Mouse (Mus musculus) liver, embryonic 12.5 days (tissue): Measurements from ENCODE around the gene Efnb2. TPM values are rescaled to one million over a fixed set of nuclear protein-coding genes. Genes with fewer than 3 reads are reported as not detected.

Experiments
- ATAC-seq: fragments of 200-750 bp; cut with Nextera tagmentation; 2 replicates; pipeline ENCODE4 v1.8.0; 2017; ENCODE audit warnings: moderate number of reproducible peaks, mild to moderate bottlenecking, moderate library complexity
- H3K27ac ChIP-seq: fragments of 300-500 bp; sonication (generic); 2 replicates; pipeline ENCODE4 v1.5.1; 2016; ENCODE audit warnings: mild to moderate bottlenecking
- H3K27me3 ChIP-seq: fragments of 300-500 bp; sonication (generic); replicated peaks from 2 replicates; pipeline ENCODE4 v1.6.1; 2016; ENCODE audit warnings: mild to moderate bottlenecking, moderate library complexity
- H3K36me3 ChIP-seq: fragments of 300-500 bp; sonication (generic); 2 replicates; pipeline ENCODE4 v1.6.1; 2016; ENCODE audit warnings: mild to moderate bottlenecking, moderate library complexity
- H3K4me1 ChIP-seq: fragments of 300-500 bp; sonication (generic); 2 replicates; pipeline ENCODE4 v1.6.1; 2016
- H3K4me2 ChIP-seq: fragments of 300-500 bp; sonication (generic); 2 replicates; pipeline ENCODE4 v1.6.1; 2016; ENCODE audit warnings: mild to moderate bottlenecking, moderate library complexity
- H3K4me3 ChIP-seq: fragments of 300-500 bp; sonication (generic); 2 replicates; pipeline ENCODE4 v1.5.1; 2016; ENCODE audit warnings: mild to moderate bottlenecking, moderate library complexity
- H3K9ac ChIP-seq: fragments of 300-500 bp; sonication (generic); 2 replicates; pipeline ENCODE4 v1.6.1; 2016; ENCODE audit warnings: mild to moderate bottlenecking, moderate library complexity
- H3K9me3 ChIP-seq: fragments of 300-500 bp; sonication (generic); replicated peaks from 2 replicates; pipeline ENCODE4 v1.6.1; 2016; ENCODE audit warnings: mild to moderate bottlenecking, moderate library complexity
- WGBS: fragments of 180-500 bp; shearing (Covaris S2); methylation state at CpG from one replicate; pipeline ENCODE4 v1.1.7; 2016; ENCODE audit not compliant: insufficient replicate concordance; 5-methylcytosine and 5-hydroxymethylcytosine counted together
- polyA plus RNA-seq: library from polyadenylated mRNA; unstranded; fragments of >200 nt; fragmentation: Nextera tagmentation; extraction: Ambion mirVana; gene quantifications from 2 replicates; pipeline ENCODE4 v1.2.1, GENCODE M21; 2016

Efnb2 gene
- polyA plus RNA-seq, 1 experiment from 2014 or later, result 2.8 TPM

GRCm38 (mm10) chr8:8674864-8675263 is 13.8 kb upstream of the Efnb2 start:
- Histone ChIP-seq H3K4me2 (no peak overlapping the region), H3K4me1 (0 out of 2 replicates have a peak, but pooled peaks cover 4% of the 10 kb centered on the region), H3K9me3 (no peaks in the 10 kb centered on the region), H3K36me3 (peaks cover 96% of the 10 kb centered on the region), H3K27me3 (no peaks in the 10 kb centered on the region), H3K9ac (no peak overlapping the region), H3K4me3 (no peak overlapping the region), H3K27ac (no peak overlapping the region)
- no peak for ATAC-seq
- WGBS, result 76% methylated on average over 5 of the region's 5 CpGs

- ATAC-seq, result peak; percentile 38
- Histone ChIP-seq H3K4me3 (peak overlapping the region; percentile 64), H3K27ac (0 out of 2 replicates have a peak overlapping the region, but pooled peaks have one; percentile 12), H3K4me2 (peak overlapping the region; percentile 96), H3K36me3 (peaks cover 28% of the 10 kb centered on the region), H3K27me3 (peaks cover 47% of the 10 kb centered on the region), H3K9me3 (no peaks in the 10 kb centered on the region), H3K9ac (peak overlapping the region; percentile 59), H3K4me1 (peaks cover 35% of the 10 kb centered on the region)
- under 1% methylated on average over 23 of the region's 23 CpGs for WGBS
Measured at GRCm38 (mm10) chr8:8661759-8662138, 707 bp upstream of the Efnb2 start.

DNA sequence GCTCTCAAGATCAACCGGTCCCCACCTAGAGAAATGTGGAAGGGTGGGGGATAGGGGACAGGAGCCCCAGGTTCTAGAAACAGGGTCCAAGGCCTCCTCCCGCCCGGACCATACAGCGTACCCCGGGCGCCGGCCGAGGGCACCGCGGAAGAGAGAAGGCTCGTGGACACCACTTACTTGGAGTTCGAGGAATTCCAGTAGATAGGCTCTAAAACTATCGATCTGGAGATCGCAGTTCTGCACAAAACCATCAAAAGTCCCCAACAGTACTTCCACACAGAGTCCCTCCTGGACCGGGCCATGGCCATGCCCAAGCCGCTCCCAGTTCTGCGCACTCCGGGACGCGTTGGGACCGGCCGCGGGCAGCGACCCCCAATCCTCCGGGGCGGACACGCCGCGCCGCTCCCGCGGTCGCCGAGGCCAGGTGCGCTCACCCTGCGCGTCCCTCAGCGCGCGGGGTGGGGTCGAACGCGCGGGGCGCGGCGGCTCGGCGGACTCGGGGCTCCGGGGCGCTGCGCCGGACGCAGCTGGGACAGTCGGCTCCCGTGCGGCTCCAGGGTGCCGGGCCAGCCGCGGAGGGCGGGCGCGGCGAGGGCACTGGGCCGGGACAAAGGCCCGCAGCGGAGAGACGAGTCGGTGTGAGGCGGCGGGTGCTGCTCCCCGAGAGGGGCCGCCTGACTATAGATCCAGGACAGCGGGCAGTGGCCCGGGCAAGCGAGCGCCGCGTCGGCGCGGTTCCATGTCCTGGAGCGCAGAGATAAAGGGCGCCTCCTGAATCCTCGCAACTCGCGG is 539 bp downstream of the Efnb2 start:
- peaks cover 18% of the 10 kb centered on the region for H3K36me3 ChIP-seq
- H3K4me2 ChIP-seq, result peak overlapping the region; percentile 96
- H3K4me3 ChIP-seq, result peak overlapping the region; percentile 64
- no peak overlapping the region for H3K27ac ChIP-seq
- WGBS, result under 1% methylated on average over 88 of the region's 88 CpGs
- H3K9me3 ChIP-seq, result no peaks in the 10 kb centered on the region
- peak overlapping the region; percentile 61 for H3K9ac ChIP-seq
- H3K4me1 ChIP-seq, result peaks cover 35% of the 10 kb centered on the region
- peak; percentile 40 for ATAC-seq
- H3K27me3 ChIP-seq, result peaks cover 51% of the 10 kb centered on the region

DNA sequence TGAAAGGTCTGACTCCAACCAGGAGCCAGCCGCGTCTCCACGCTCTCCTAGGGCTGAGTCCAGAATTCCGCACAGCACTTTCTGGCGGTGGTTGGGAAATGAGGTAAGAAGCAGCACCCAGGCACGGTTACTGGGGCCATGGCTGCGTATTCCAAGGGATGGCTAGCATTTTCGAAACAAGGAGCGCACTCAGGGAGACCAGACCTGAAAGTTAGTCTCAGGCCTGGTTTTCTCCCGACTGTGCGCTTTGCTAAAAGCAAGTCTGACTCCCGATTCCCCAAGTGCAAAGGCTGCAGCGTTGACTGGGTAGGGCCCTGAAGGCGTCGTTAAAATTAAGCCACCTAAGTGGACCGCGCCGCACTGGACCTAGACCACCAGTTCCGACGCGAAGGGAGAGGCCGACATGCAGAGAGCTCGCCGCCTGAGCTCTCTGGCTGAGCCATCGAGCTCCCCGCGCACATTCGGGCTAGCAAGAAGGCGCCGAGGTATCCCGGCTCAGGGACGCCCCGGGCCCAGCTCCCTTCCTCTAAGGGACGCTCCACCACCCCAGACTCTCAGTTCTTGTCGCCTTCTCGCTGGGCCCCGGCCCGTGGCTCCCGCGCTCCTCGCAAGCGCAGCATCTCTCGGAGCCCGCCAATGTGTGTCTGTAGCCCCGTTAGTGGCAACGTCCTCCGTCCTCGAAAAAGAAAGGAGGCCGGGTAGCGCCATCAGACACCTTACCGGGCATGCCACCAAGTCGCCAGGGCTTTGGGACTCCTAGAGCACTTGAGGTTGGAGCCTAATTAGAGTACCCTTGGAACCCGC is 1.3 kb downstream of the Efnb2 start:
- Histone ChIP-seq H3K27me3 (peaks cover 51% of the 10 kb centered on the region), H3K36me3 (peaks cover 13% of the 10 kb centered on the region), H3K27ac (no peak overlapping the region), H3K4me3 (peak overlapping the region; percentile 64), H3K4me2 (peak overlapping the region; percentile 96), H3K9ac (peak overlapping the region; percentile 61), H3K9me3 (no peaks in the 10 kb centered on the region), H3K4me1 (peaks cover 35% of the 10 kb centered on the region)
- 2% methylated on average over 53 of the region's 53 CpGs for WGBS
- ATAC-seq, result no peak

GRCm38 (mm10) chr8:8658426-8659224 is 2.4 kb downstream of the Efnb2 start:
- Histone ChIP-seq H3K4me1 (peaks cover 35% of the 10 kb centered on the region), H3K4me2 (peak overlapping the region; percentile 96), H3K4me3 (peak overlapping the region; percentile 64), H3K9me3 (no peaks in the 10 kb centered on the region), H3K27ac (no peak overlapping the region), H3K36me3 (peaks cover 3% of the 10 kb centered on the region; the same call in 1 of the 2 replicates), H3K27me3 (peaks cover 51% of the 10 kb centered on the region), H3K9ac (no peak overlapping the region)
- 14% methylated on average over 19 of the region's 19 CpGs for WGBS
- no peak; the same call in 1 of the 2 replicates for ATAC-seq

DNA sequence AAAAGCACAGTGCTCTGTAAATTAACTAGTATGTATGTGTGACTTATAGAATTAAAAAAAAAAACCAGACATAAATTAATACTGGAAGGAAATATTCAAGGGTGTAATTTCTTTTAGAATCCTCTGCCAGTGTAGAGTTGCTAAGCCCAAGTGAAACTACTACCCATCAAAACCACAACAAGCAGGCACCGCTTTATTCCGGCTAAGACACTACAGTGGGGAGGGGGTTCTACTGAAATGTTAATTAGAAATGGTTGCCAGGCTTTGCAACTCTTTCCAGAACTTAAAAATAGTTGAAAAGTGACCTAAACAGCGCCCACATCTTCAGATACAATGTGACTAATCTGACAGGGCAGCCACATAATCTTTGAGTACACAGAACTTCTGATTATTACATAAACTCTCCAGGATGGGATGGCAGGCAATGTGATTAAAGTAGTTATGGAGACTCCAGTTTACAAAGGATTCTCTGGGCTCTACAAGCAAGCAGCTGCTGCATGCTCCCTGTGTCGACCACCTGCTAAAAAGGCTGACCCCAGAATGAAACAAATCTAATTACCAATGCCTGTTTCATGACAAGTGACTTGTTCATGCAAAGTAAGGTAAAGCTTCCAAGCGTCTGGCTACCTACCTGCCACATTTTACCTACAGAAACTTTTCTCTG is 3.2 kb downstream of the Efnb2 start:
- ATAC-seq, result no peak

GRCm38 (mm10) chr8:8656578-8657441 is 4.2 kb downstream of the Efnb2 start:
- ATAC-seq, result no peak
- Histone ChIP-seq H3K4me1 (peaks cover 26% of the 10 kb centered on the region), H3K9me3 (no peaks in the 10 kb centered on the region), H3K4me3 (no peak overlapping the region), H3K9ac (no peak overlapping the region), H3K27ac (no peak overlapping the region), H3K36me3 (no peaks in the 10 kb centered on the region), H3K27me3 (peaks cover 51% of the 10 kb centered on the region), H3K4me2 (no peak overlapping the region)
- 52% methylated on average over 14 of the region's 14 CpGs for WGBS

More for the DNA sequence above, 3.2 kb downstream of the Efnb2 start:
- no peaks in the 10 kb centered on the region for H3K36me3 ChIP-seq
- 0 out of 2 replicates have a peak overlapping the region, but pooled peaks have one; percentile 96 for H3K4me2 ChIP-seq
- H3K4me1 ChIP-seq, result peaks cover 34% of the 10 kb centered on the region
- H3K27me3 ChIP-seq, result peaks cover 51% of the 10 kb centered on the region
- no peak overlapping the region for H3K27ac ChIP-seq
- peak overlapping the region; percentile 3 for H3K4me3 ChIP-seq
- H3K9ac ChIP-seq, result no peak overlapping the region
- WGBS, result 65% methylated on average over 5 of the region's 5 CpGs
- no peaks in the 10 kb centered on the region for H3K9me3 ChIP-seq

DNA sequence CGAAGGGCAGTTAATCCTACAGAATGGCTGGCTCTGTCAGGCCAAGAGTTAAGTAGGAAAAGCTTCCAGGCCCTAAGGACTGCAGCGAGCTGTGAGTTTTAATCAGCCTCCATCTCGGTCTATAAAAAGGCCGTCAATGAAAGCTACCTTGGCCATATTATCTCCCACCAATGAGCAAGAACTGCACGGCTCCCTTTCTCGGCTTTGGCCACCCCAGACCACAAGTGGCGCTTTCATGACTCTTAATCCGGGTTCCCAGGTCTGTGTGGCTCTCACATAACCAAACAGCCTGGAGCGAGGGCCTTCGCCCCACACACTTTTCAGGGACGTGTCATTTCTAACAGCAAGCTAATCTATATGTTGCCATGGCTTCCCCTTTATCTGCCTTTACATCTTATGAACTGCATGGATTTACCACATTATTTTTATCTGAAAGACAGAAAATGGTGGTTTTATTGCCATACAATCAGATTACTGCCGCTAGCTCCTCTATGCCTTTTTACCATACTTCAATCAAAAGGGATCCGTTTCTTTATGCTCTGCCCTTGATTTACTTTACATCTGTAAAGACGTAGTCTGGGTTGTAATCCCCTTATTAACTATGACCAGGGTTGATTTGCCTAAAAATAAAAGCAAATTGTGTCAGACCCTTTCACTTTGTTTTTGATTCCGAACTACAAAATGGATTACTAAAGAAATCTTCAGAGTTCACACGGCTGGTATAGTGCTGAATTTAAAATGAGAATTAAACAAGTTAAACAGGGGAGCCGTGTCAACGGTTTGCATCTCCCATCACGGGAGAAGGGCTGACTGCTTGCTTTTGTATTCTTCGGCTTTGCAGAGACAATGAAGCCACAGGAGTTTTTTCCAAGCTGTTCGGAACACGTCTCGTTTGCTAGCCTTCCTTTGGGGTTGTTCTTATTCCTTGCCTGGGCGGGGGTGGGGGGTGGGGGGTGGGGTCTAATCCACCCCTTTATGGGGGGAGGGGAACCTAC is 5.4 kb downstream of the Efnb2 start:
- H3K27me3 ChIP-seq, result peaks cover 40% of the 10 kb centered on the region
- no peak for ATAC-seq
- WGBS, result 61% methylated on average over 24 of the region's 24 CpGs
- H3K4me1 ChIP-seq, result peaks cover 14% of the 10 kb centered on the region
- H3K9me3 ChIP-seq, result no peaks in the 10 kb centered on the region
- no peaks in the 10 kb centered on the region for H3K36me3 ChIP-seq
- H3K27ac ChIP-seq, result no peak overlapping the region
- H3K4me3 ChIP-seq, result no peak overlapping the region
- no peak overlapping the region for H3K4me2 ChIP-seq
- H3K9ac ChIP-seq, result no peak overlapping the region

GRCm38 (mm10) chr8:8653906-8654489 is 7.0 kb downstream of the Efnb2 start:
- Histone ChIP-seq H3K4me1 (peaks cover 4% of the 10 kb centered on the region), H3K36me3 (no peaks in the 10 kb centered on the region), H3K27ac (no peak overlapping the region), H3K9ac (no peak overlapping the region), H3K9me3 (no peaks in the 10 kb centered on the region), H3K27me3 (peaks cover 24% of the 10 kb centered on the region), H3K4me3 (no peak overlapping the region), H3K4me2 (no peak overlapping the region)
- ATAC-seq, result no peak
- WGBS, result 54% methylated on average over 12 of the region's 12 CpGs
